Mouse (Mus musculus): Measurements from ENCODE around the gene Lima1. TPM values are rescaled to one million over a fixed set of nuclear protein-coding genes. Genes with fewer than 3 reads are reported as not detected.

The Lima1 gene
- polyA plus RNA-seq, 1 experiment: 12.1 TPM

DNA sequence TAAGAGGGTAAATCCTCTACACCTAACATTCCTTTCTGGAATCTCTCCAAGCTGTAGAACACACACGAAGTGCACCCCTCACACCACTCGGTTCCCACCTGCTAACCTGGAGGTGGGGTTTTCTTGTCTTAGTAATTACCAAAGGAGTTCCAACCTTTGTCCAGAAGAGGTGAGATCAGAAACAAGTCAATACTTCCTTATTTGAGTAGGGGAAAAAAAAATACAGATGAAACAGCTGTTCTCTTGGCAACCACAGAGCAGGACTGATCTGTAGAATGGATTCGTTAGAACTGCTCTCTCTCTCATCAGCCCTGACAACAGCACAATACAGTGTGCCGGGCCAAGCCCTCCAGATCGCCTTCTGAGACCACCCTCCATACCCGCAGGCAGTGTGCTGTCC lies 28.6 kb downstream of the Lima1 start:
- TF ChIP-seq CTCF (IDR thresholded peaks at IDR 0.05; ENCODE audit: extremely low read depth, insufficient read depth, low read length): no peak
- no peak for TF ChIP-seq POLR2A (IDR thresholded peaks at IDR 0.05; ENCODE audit: extremely low read depth, insufficient read depth, low read length)
- H3K4me3 ChIP-seq (ENCODE audit: insufficient read depth, low read length): no peak overlapping the region

GRCm38 (mm10) chr15:99843856-99844255 lies 31.4 kb downstream of the Lima1 start:
- peaks cover 2% of the 10 kb centered on the region; the same call in 1 of the 2 replicates for H3K4me1 ChIP-seq (ENCODE audit: control insufficient read depth, insufficient read depth, low read length)
- H3K27ac ChIP-seq (ENCODE audit: insufficient read depth, low read length): no peak overlapping the region
- TF ChIP-seq POLR2A (IDR thresholded peaks at IDR 0.05; ENCODE audit: extremely low read depth, insufficient read depth, low read length) (no peak), CTCF (IDR thresholded peaks at IDR 0.05; ENCODE audit: extremely low read depth, insufficient read depth, low read length) (no peak)
- no peak overlapping the region for H3K4me3 ChIP-seq (ENCODE audit: insufficient read depth, low read length)

More for the DNA sequence above, 28.6 kb downstream of the Lima1 start:
- H3K27ac ChIP-seq (ENCODE audit: insufficient read depth, low read length): no peak overlapping the region
- H3K4me1 ChIP-seq (ENCODE audit: control insufficient read depth, insufficient read depth, low read length): peaks cover 2% of the 10 kb centered on the region; the same call in 1 of the 2 replicates

DNA sequence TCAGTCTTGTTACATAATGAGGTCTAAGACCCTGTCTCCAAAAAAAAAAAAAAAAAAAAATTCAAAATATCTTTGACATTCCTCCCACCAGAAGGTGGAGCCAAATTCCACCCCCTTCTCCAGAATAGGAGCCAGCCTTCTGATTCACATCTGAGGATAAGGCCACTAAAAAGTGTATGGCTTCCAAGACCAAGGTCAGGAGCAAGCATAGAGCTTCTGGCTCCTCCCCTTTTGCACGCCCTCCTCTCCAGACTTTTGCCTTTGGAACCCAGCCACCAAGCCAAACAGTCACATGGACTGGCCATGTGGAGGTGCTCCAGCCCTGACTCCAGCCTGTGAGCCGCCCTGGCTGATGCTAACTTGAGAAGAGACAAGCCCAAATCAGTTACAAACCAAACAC lies 35.3 kb downstream of the Lima1 start:
- no peak for TF ChIP-seq CTCF (IDR thresholded peaks at IDR 0.05; ENCODE audit: extremely low read depth, insufficient read depth, low read length)
- no peak for TF ChIP-seq POLR2A (IDR thresholded peaks at IDR 0.05; ENCODE audit: extremely low read depth, insufficient read depth, low read length)
- Histone ChIP-seq H3K27ac (ENCODE audit: insufficient read depth, low read length) (no peak overlapping the region), H3K4me3 (ENCODE audit: insufficient read depth, low read length) (no peak overlapping the region), H3K4me1 (ENCODE audit: control insufficient read depth, insufficient read depth, low read length) (no peaks in the 10 kb centered on the region)

DNA sequence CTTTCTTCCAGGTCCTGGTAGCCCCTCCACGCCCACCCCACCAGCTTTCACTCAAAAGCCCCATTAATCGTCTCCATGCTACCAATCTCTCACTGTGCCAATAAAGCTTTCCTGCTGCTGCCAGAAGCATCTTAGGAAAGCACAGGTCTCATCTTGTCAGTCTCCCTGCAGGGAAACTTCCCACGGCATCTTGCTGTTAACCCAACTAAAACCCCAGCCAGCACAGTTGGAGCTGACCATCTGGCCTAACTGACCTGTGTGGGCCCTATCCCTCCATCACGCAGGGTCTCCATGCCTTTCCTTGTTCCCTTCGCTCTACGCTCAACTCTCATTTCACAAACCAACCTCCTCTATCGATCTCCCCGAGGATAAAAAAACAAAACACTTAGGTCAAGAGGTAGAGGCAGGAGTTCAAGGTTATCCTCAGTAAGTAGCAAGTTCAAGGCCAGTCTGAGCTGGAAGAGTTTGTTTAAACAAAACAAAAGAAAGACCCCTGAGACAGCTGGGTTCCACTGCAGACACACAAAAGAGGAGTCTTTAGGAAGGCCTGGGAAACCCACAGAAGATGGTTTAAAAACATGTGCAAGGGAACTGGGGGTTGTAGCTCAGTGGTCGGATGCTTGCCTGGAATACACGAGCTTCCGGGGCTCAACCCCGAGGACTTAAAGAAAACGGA lies 36.0 kb downstream of the Lima1 start:
- Histone ChIP-seq H3K4me3 (ENCODE audit: insufficient read depth, low read length) (no peak overlapping the region), H3K4me1 (ENCODE audit: control insufficient read depth, insufficient read depth, low read length) (no peaks in the 10 kb centered on the region), H3K27ac (ENCODE audit: insufficient read depth, low read length) (no peak overlapping the region)
- TF ChIP-seq CTCF (IDR thresholded peaks at IDR 0.05; ENCODE audit: extremely low read depth, insufficient read depth, low read length): no peak
- no peak for TF ChIP-seq POLR2A (IDR thresholded peaks at IDR 0.05; ENCODE audit: extremely low read depth, insufficient read depth, low read length)

DNA sequence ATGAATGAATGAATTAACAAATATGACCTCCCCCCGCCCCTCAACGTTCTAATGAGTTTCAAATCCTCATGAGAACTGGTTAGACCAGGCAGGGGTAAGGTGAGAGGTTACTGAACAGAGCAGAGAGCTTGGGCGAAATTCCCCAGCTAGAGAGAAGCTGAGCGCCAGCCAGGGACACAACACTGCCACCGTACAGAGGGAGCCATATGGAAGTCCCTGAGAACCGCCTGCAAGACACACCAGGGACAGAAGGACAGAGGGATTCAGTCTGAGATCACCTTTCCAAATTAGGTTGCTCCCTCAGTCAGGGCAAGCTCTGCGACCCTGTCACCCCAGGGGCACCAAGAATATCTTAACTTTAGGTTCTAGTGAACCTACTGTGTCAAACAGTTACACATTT lies 37.7 kb downstream of the Lima1 start:
- no peak overlapping the region for H3K4me3 ChIP-seq (ENCODE audit: insufficient read depth, low read length)
- H3K27ac ChIP-seq (ENCODE audit: insufficient read depth, low read length): no peak overlapping the region
- no peak for TF ChIP-seq CTCF (IDR thresholded peaks at IDR 0.05; ENCODE audit: extremely low read depth, insufficient read depth, low read length)
- no peak for TF ChIP-seq POLR2A (IDR thresholded peaks at IDR 0.05; ENCODE audit: extremely low read depth, insufficient read depth, low read length)
- no peaks in the 10 kb centered on the region for H3K4me1 ChIP-seq (ENCODE audit: control insufficient read depth, insufficient read depth, low read length)

GRCm38 (mm10) chr15:99835191-99835590 lies 40.1 kb downstream of the Lima1 start:
- no peak for TF ChIP-seq POLR2A (IDR thresholded peaks at IDR 0.05; ENCODE audit: extremely low read depth, insufficient read depth, low read length)
- TF ChIP-seq CTCF (IDR thresholded peaks at IDR 0.05; ENCODE audit: extremely low read depth, insufficient read depth, low read length): no peak
- no peak overlapping the region for H3K4me3 ChIP-seq (ENCODE audit: insufficient read depth, low read length)
- no peak overlapping the region for H3K27ac ChIP-seq (ENCODE audit: insufficient read depth, low read length)
- H3K4me1 ChIP-seq (ENCODE audit: control insufficient read depth, insufficient read depth, low read length): no peaks in the 10 kb centered on the region

GRCm38 (mm10) chr15:99834681-99835080 lies 40.6 kb downstream of the Lima1 start:
- H3K4me3 ChIP-seq (ENCODE audit: insufficient read depth, low read length): no peak overlapping the region
- H3K4me1 ChIP-seq (ENCODE audit: control insufficient read depth, insufficient read depth, low read length): no peaks in the 10 kb centered on the region
- no peak overlapping the region for H3K27ac ChIP-seq (ENCODE audit: insufficient read depth, low read length)
- TF ChIP-seq CTCF (IDR thresholded peaks at IDR 0.05; ENCODE audit: extremely low read depth, insufficient read depth, low read length) (no peak), POLR2A (IDR thresholded peaks at IDR 0.05; ENCODE audit: extremely low read depth, insufficient read depth, low read length) (no peak)

DNA sequence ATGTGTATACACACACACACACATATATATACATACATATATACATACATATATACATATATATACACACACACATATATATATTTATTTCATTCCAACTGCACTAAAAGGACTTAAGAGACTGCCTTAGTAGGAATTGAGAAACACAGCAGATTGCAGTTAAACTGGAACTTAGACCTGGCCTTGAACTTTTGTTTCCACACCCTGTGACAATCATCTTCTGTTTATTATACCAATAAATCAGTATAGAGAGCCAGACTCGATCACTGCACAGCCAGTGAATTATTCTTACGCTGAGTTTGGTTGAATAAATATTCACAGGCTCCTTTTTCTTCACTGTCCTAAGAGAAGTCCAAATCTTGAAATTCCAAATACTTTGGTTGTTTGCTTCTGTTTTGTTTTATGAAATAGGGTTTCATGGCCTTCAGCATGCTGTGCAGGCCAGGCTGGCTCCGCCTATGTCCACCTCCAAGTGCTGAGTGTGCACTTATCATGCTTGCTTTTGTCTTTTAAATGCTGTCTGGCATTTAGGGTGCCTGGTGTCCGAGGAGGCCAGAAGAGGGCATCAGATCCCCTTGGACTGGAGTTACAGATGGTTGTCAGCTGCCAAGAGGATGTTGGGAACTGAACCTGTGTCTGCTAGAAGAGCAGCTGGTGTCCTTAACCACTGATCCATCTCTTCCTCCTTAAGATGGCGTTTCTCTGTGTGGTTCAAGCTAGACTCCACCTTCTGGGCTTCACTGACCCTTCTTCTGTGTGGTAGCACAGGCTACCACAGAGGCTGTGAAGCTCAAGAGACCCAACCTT lies 41.4 kb downstream of the Lima1 start:
- Histone ChIP-seq H3K4me1 (ENCODE audit: control insufficient read depth, insufficient read depth, low read length) (no peaks in the 10 kb centered on the region), H3K4me3 (ENCODE audit: insufficient read depth, low read length) (no peak overlapping the region), H3K27ac (ENCODE audit: insufficient read depth, low read length) (no peak overlapping the region)
- TF ChIP-seq POLR2A (IDR thresholded peaks at IDR 0.05; ENCODE audit: extremely low read depth, insufficient read depth, low read length) (no peak), CTCF (IDR thresholded peaks at IDR 0.05; ENCODE audit: extremely low read depth, insufficient read depth, low read length) (no peak)

DNA sequence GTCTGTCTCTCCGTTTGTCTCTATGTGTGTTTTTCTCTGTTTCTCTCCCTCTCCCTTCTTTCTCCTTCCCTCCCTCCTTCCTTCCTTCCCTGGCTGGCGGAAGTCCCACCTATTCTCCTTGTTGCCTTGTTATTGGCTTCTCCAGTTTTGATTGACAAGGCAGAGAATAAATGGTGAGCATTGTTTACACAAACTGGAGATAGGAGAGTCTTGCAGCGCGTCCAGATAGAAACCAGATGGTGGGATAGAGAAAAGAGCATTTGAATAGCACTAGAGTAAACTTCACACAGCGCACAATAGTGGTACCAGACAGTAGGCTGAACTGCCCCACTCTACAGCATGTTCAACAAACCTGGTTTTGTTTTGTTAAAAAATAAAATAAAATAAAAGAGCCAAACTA lies 43.7 kb downstream of the Lima1 start:
- H3K27ac ChIP-seq (ENCODE audit: insufficient read depth, low read length): no peak overlapping the region
- TF ChIP-seq POLR2A (IDR thresholded peaks at IDR 0.05; ENCODE audit: extremely low read depth, insufficient read depth, low read length): no peak
- no peaks in the 10 kb centered on the region for H3K4me1 ChIP-seq (ENCODE audit: control insufficient read depth, insufficient read depth, low read length)
- H3K4me3 ChIP-seq (ENCODE audit: insufficient read depth, low read length): no peak overlapping the region

DNA sequence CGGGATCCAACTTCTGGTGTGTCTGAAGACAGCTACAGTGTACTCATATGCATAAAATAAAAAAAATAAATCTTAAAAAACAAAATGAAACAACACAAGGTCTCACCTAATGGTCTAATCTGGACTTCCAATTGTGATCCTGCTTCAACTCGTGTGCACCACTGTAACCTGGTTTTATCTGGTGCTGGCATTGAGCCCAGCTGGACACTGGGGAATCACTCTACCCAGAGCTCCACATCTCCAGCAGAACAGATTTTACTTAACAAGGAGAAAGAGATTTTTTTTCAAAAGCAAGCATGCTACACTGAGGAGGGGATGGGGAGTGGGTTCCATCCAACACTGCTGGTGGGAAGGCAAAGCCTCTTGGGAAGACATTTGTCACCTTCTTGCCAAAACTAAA lies 47.2 kb downstream of the Lima1 start:
- no peak for TF ChIP-seq POLR2A (IDR thresholded peaks at IDR 0.05; ENCODE audit: extremely low read depth, insufficient read depth, low read length)
- no peak for TF ChIP-seq CTCF (IDR thresholded peaks at IDR 0.05; ENCODE audit: extremely low read depth, insufficient read depth, low read length)
- Histone ChIP-seq H3K4me1 (ENCODE audit: control insufficient read depth, insufficient read depth, low read length) (no peaks in the 10 kb centered on the region), H3K4me3 (ENCODE audit: insufficient read depth, low read length) (no peak overlapping the region), H3K27ac (ENCODE audit: insufficient read depth, low read length) (no peak overlapping the region)

All from cortical plate, adult 2 months (tissue).